Mouse (Mus musculus) midbrain, embryonic 12.5 days (tissue): ENCODE data around the gene Olfr1225. TPM values are rescaled to one million over a fixed set of nuclear protein-coding genes. Genes with fewer than 3 reads are reported as not detected.
"Not testable (repeated sequence)": the region's sequence is repeated elsewhere in the genome, so short reads cannot be mapped to it uniquely, and the experiment has no call there.

Experiments used
- ATAC-seq: fragments of 200-750 bp; cut with Nextera tagmentation; 2 replicates; pipeline ENCODE4 v1.8.0; 2017; ENCODE audit warnings: low read depth, moderate TSS enrichment, moderate library complexity; ENCODE audit not compliant: low FRiP score
- H3K27ac ChIP-seq: fragments of 300-500 bp; sonication (generic); replicated peaks from 2 replicates; pipeline ENCODE4 v1.5.1; 2016; ENCODE audit warnings: mild to moderate bottlenecking
- H3K27me3 ChIP-seq: fragments of 300-500 bp; sonication (generic); 2 replicates; pipeline ENCODE4 v1.6.1; 2016; ENCODE audit warnings: mild to moderate bottlenecking
- H3K36me3 ChIP-seq: fragments of 300-500 bp; sonication (generic); 2 replicates; pipeline ENCODE4 v1.6.1; 2016
- H3K4me1 ChIP-seq: fragments of 300-500 bp; sonication (generic); 2 replicates; pipeline ENCODE4 v1.6.1; 2016
- H3K4me2 ChIP-seq: fragments of 300-500 bp; sonication (generic); replicated peaks from 2 replicates; pipeline ENCODE4 v1.6.1; 2016; ENCODE audit warnings: mild to moderate bottlenecking, moderate library complexity
- H3K4me3 ChIP-seq: fragments of 300-500 bp; sonication (generic); 2 replicates; pipeline ENCODE4 v1.5.1; 2016; ENCODE audit warnings: mild to moderate bottlenecking
- H3K9ac ChIP-seq: fragments of 300-500 bp; sonication (generic); replicated peaks from 2 replicates; pipeline ENCODE4 v1.6.1; 2016; ENCODE audit warnings: mild to moderate bottlenecking, moderate library complexity
- H3K9me3 ChIP-seq: fragments of 300-500 bp; sonication (generic); 2 replicates; pipeline ENCODE4 v1.6.1; 2016; ENCODE audit warnings: mild to moderate bottlenecking
- WGBS: fragments of 180-500 bp; shearing (Covaris S2); methylation state at CpG from one replicate; pipeline ENCODE4 v1.1.7; 2016; 5-methylcytosine and 5-hydroxymethylcytosine counted together
- polyA plus RNA-seq: library from polyadenylated mRNA; unstranded; fragments of >200 nt; fragmentation: Nextera tagmentation; extraction: Ambion mirVana; gene quantifications from 2 replicates; pipeline ENCODE4 v1.2.1, GENCODE M21; 2016

Gene Olfr1225
- polyA plus RNA-seq, result not detected in 2 replicates

GRCm38 (mm10) chr2:89174569-89174968 lies at the start of gene Olfr1225:
Gene Olfr1225, minus strand, starts transcription at chr2:89174669.
- Histone ChIP-seq H3K4me3 (no peak within 1 kb of the TSS), H3K27me3 (no peaks in the 10 kb centered on the region), H3K9me3 (no peaks in the 10 kb centered on the region), H3K36me3 (no peaks in the 10 kb centered on the region), H3K4me2 (no peak within 1 kb of the TSS), H3K4me1 (no peaks in the 10 kb centered on the region), H3K9ac (no peak within 1 kb of the TSS), H3K27ac (no peak within 1 kb of the TSS)
- 90% methylated on average over 1 of the region's 1 CpGs for WGBS
- no peak for ATAC-seq

- no peak within 1 kb of the TSS for H3K27ac ChIP-seq
- H3K36me3 ChIP-seq, result no peaks in the 10 kb centered on the region
- no peak for ATAC-seq
- H3K4me3 ChIP-seq, result no peak within 1 kb of the TSS
- no peak within 1 kb of the TSS for H3K9ac ChIP-seq
- no peaks in the 10 kb centered on the region for H3K9me3 ChIP-seq
- H3K4me1 ChIP-seq, result no peaks in the 10 kb centered on the region
- 65% methylated on average over 2 of the region's 2 CpGs for WGBS
- H3K27me3 ChIP-seq, result no peaks in the 10 kb centered on the region
- no peak within 1 kb of the TSS for H3K4me2 ChIP-seq
Measured at GRCm38 (mm10) chr2:89199948-89200347, 25.5 kb upstream of the Olfr1225 start, which contains the start of gene Olfr1226. Gene Olfr1226, minus strand, starts transcription at chr2:89200048.

GRCm38 (mm10) chr2:89196325-89196982 lies 22.0 kb upstream of the Olfr1225 start:
- H3K4me1 ChIP-seq, result no peaks in the 10 kb centered on the region
- H3K4me2 ChIP-seq, result no peak overlapping the region
- no peak overlapping the region for H3K27ac ChIP-seq
- WGBS, result 90% methylated on average over 3 of the region's 3 CpGs
- H3K9me3 ChIP-seq, result no peaks in the 10 kb centered on the region
- no peak for ATAC-seq
- no peaks in the 10 kb centered on the region for H3K36me3 ChIP-seq
- no peaks in the 10 kb centered on the region for H3K27me3 ChIP-seq
- no peak overlapping the region for H3K4me3 ChIP-seq
- H3K9ac ChIP-seq, result no peak overlapping the region

GRCm38 (mm10) chr2:89164711-89165110 lies 9.8 kb downstream of the Olfr1225 start:
- not testable (repeated sequence) for ATAC-seq, H3K9me3 ChIP-seq, H3K27ac ChIP-seq, H3K4me1 ChIP-seq, H3K4me2 ChIP-seq, H3K4me3 ChIP-seq, H3K9ac ChIP-seq, H3K27me3 ChIP-seq, H3K36me3 ChIP-seq
- WGBS, result 92% methylated on average over 4 of the region's 4 CpGs

GRCm38 (mm10) chr2:89163991-89164390 lies 10.5 kb downstream of the Olfr1225 start, which contains the start of gene Olfr1224-ps1:
Gene Olfr1224-ps1, minus strand, starts transcription at chr2:89164091.
- H3K27me3 ChIP-seq, H3K4me1 ChIP-seq, H3K4me2 ChIP-seq, H3K9me3 ChIP-seq, H3K36me3 ChIP-seq, H3K4me3 ChIP-seq, H3K27ac ChIP-seq, ATAC-seq, H3K9ac ChIP-seq: not testable (repeated sequence)
- WGBS, result 93% methylated on average over 8 of the region's 8 CpGs

- Histone ChIP-seq H3K36me3 (no peaks in the 10 kb centered on the region), H3K4me2 (no peak within 1 kb of the TSS), H3K4me1 (no peaks in the 10 kb centered on the region), H3K9me3 (no peaks in the 10 kb centered on the region), H3K27ac (no peak within 1 kb of the TSS), H3K9ac (no peak within 1 kb of the TSS), H3K27me3 (no peaks in the 10 kb centered on the region), H3K4me3 (no peak within 1 kb of the TSS)
- no peak for ATAC-seq
- WGBS, result 77% methylated on average over 1 of the region's 1 CpGs
Measured at GRCm38 (mm10) chr2:89151460-89151859, 23.0 kb downstream of the Olfr1225 start, which contains the start of gene Olfr1223. Gene Olfr1223, minus strand, starts transcription at chr2:89151560.

GRCm38 (mm10) chr2:89132954-89133353 lies 41.5 kb downstream of the Olfr1225 start, which contains the start of gene Olfr1222:
Gene Olfr1222, minus strand, starts transcription at chr2:89133054.
- H3K4me1 ChIP-seq, result no peaks in the 10 kb centered on the region
- H3K27me3 ChIP-seq, result no peaks in the 10 kb centered on the region
- H3K4me3 ChIP-seq, result no peak within 1 kb of the TSS
- H3K36me3 ChIP-seq, result no peaks in the 10 kb centered on the region
- WGBS, result 84% methylated on average over 3 of the region's 3 CpGs
- no peak within 1 kb of the TSS for H3K4me2 ChIP-seq
- H3K9me3 ChIP-seq, result no peaks in the 10 kb centered on the region
- H3K9ac ChIP-seq, result no peak within 1 kb of the TSS
- ATAC-seq, result no peak
- H3K27ac ChIP-seq, result no peak within 1 kb of the TSS

Other genes with a start within 250 kb of the Olfr1225 start
- not detected in 2 replicates for gene Olfr1211, start 236.6 kb downstream of the Olfr1225 start, polyA plus RNA-seq
- not detected in 2 replicates for gene Olfr1212, start 220.7 kb downstream of the Olfr1225 start, polyA plus RNA-seq
- gene Gm13762, start 194.4 kb downstream of the Olfr1225 start, polyA plus RNA-seq, result not detected in 2 replicates
- gene Olfr1214, start 182.0 kb downstream of the Olfr1225 start, polyA plus RNA-seq, result not detected in 2 replicates
- gene Olfr1215, start 167.7 kb downstream of the Olfr1225 start, polyA plus RNA-seq, result not detected in 2 replicates
- gene Olfr1216, start 156.3 kb downstream of the Olfr1225 start, polyA plus RNA-seq, result not detected in 2 replicates
- not detected in 2 replicates for gene Olfr1217, start 142.6 kb downstream of the Olfr1225 start, polyA plus RNA-seq
- not detected in 2 replicates for gene Olfr1218, start 113.5 kb downstream of the Olfr1225 start, polyA plus RNA-seq
- gene Olfr1219, start 91.2 kb downstream of the Olfr1225 start, polyA plus RNA-seq, result not detected in 2 replicates
- gene Olfr1220, start 67.8 kb downstream of the Olfr1225 start, polyA plus RNA-seq, result not detected in 2 replicates
- gene Olfr1221, start 57.4 kb downstream of the Olfr1225 start, polyA plus RNA-seq, result not detected in 2 replicates
- gene Olfr1222, start 41.6 kb downstream of the Olfr1225 start, polyA plus RNA-seq, result not detected in 2 replicates
- not detected in 2 replicates for gene Olfr1223, start 23.1 kb downstream of the Olfr1225 start, polyA plus RNA-seq
- gene Olfr1224-ps1, start 10.6 kb downstream of the Olfr1225 start, polyA plus RNA-seq, result not detected in 2 replicates
- not detected in 2 replicates for gene Olfr1226, start 25.4 kb upstream of the Olfr1225 start, polyA plus RNA-seq
- gene Olfr1228, start 79.4 kb upstream of the Olfr1225 start, polyA plus RNA-seq, result not detected in 2 replicates
- not detected in 2 replicates for gene Olfr1229, start 113.3 kb upstream of the Olfr1225 start, polyA plus RNA-seq
- not detected in 2 replicates for gene Olfr1230, start 122.6 kb upstream of the Olfr1225 start, polyA plus RNA-seq
- not detected in 2 replicates for gene Olfr1231, start 132.4 kb upstream of the Olfr1225 start, polyA plus RNA-seq
- gene Olfr1232, start 155.0 kb upstream of the Olfr1225 start, polyA plus RNA-seq, result not detected in 2 replicates
- not detected in 2 replicates for gene Olfr1233, start 167.7 kb upstream of the Olfr1225 start, polyA plus RNA-seq
- not detected in 2 replicates for gene Olfr1234, start 190.2 kb upstream of the Olfr1225 start, polyA plus RNA-seq
- gene Olfr1238, start 235.0 kb upstream of the Olfr1225 start, polyA plus RNA-seq, result not detected in 2 replicates
- not detected in 2 replicates for gene Olfr1239, start 245.7 kb upstream of the Olfr1225 start, polyA plus RNA-seq